Comparison of ENCODE assay signal across 9 mouse cellular contexts in genomic region chr10:127904718-127905446, GRCm38 (mm10). TPM values are rescaled to one million over a fixed set of nuclear protein-coding genes. Genes with fewer than 3 reads are reported as not detected.
DNase-seq lines count a peak whose midpoint lies in the region; ATAC-seq and TF ChIP-seq lines count a peak whose summit lies in the region.
"Had no signal": no experiment of that assay in that cellular context is flagged by ENCODE, and none has a peak within 500 bp of the region (broad histone marks: within the 10 kb centered on the region; RNA-seq: fewer than 3 reads in every experiment).

No protein-coding gene starts in this region.

- ATAC-seq in hindbrain, postnatal 0 days: peak; percentile 67; the same call in 1 of the 2 replicates
- ATAC-seq in hindbrain, embryonic 11.5 days (ENCODE audit: low FRiP score): no peak
- peak; percentile 52; the same call in 1 of the 2 replicates for ATAC-seq in limb, embryonic 15.5 days (ENCODE audit: insufficient number of reproducible peaks, low FRiP score, low TSS enrichment, low read depth)

- H3K36me3 ChIP-seq in hindbrain, postnatal 0 days (ENCODE audit: insufficient read depth, low read length): no peaks in the 10 kb centered on the region
- no peaks in the 10 kb centered on the region for H3K36me3 ChIP-seq in hindbrain, embryonic 11.5 days (ENCODE audit: control insufficient read depth, insufficient read depth, low read length)
- H3K36me3 ChIP-seq in limb, embryonic 15.5 days: no peaks in the 10 kb centered on the region

- DNase-seq in hindbrain, postnatal 0 days (ENCODE audit: low spot score): peak; percentile 55
- no peak for DNase-seq in hindbrain, embryonic 11.5 days (ENCODE audit: low spot score)
- DNase-seq in adrenal gland, adult 18-20 months (ENCODE audit: low spot score in 2 of 2): peak; percentile 57 to 70
- DNase-seq in frontal cortex, postnatal 36 days (ENCODE audit: low spot score in 2 of 2): peak; percentile 18 to 26
- DNase-seq in testis, postnatal 10 days (ENCODE audit: low spot score): peak; percentile 76
- DNase-seq in c-Kit-positive CD71-positive TER-119-positive erythroid progenitor cells, embryonic 14.5 days (ENCODE audit: low spot score): no peak
- no peak for DNase-seq in gastrocnemius, adult 18-20 months (ENCODE audit: low spot score)

- WGBS in hindbrain, postnatal 0 days: 56% methylated on average over 7 of the region's 7 CpGs
- WGBS in hindbrain, embryonic 11.5 days: 80% methylated on average over 7 of the region's 7 CpGs
- WGBS in limb, embryonic 15.5 days: 62% methylated on average over 7 of the region's 7 CpGs

- H3K27ac ChIP-seq in hindbrain, postnatal 0 days: no peak overlapping the region
- H3K27ac ChIP-seq in hindbrain, embryonic 11.5 days (ENCODE audit: low read depth, low read length): no peak overlapping the region
- H3K27ac ChIP-seq in limb, embryonic 15.5 days: peak overlapping the region; percentile 18; the same call in 1 of the 2 replicates
- H3K27ac ChIP-seq: liver, embryonic 14.5 days had no signal

- no peak for TF ChIP-seq CTCF in hindbrain, postnatal 0 days (IDR thresholded peaks at IDR 0.05; ENCODE audit: low read depth)

- H3K4me1 ChIP-seq in hindbrain, postnatal 0 days (ENCODE audit: insufficient read depth, low read length): no peaks in the 10 kb centered on the region
- H3K4me1 ChIP-seq in hindbrain, embryonic 11.5 days (replicated peaks; ENCODE audit: control insufficient read depth, insufficient read depth, low read length): no peaks in the 10 kb centered on the region
- H3K4me1 ChIP-seq in limb, embryonic 15.5 days: no peaks in the 10 kb centered on the region

- H3K9me3 ChIP-seq in hindbrain, postnatal 0 days (ENCODE audit: low read length): no peaks in the 10 kb centered on the region
- H3K9me3 ChIP-seq in hindbrain, embryonic 11.5 days (ENCODE audit: control insufficient read depth, low read length): no peaks in the 10 kb centered on the region
- no peaks in the 10 kb centered on the region for H3K9me3 ChIP-seq in limb, embryonic 15.5 days

- no peak overlapping the region for H3K9ac ChIP-seq in hindbrain, postnatal 0 days (replicated peaks; ENCODE audit: low read length)
- no peak overlapping the region for H3K9ac ChIP-seq in hindbrain, embryonic 11.5 days (ENCODE audit: low read depth, low read length)
- no peak overlapping the region for H3K9ac ChIP-seq in limb, embryonic 15.5 days
- H3K9ac ChIP-seq: liver, embryonic 14.5 days had no signal

- H3K27me3 ChIP-seq in hindbrain, postnatal 0 days (ENCODE audit: insufficient read depth, low read length): no peaks in the 10 kb centered on the region
- no peaks in the 10 kb centered on the region for H3K27me3 ChIP-seq in hindbrain, embryonic 11.5 days (ENCODE audit: control insufficient read depth, insufficient read depth, low read length)
- no peaks in the 10 kb centered on the region for H3K27me3 ChIP-seq in limb, embryonic 15.5 days

- no peak overlapping the region for H3K4me2 ChIP-seq in hindbrain, postnatal 0 days (ENCODE audit: low read depth, low read length)
- no peak overlapping the region for H3K4me2 ChIP-seq in hindbrain, embryonic 11.5 days (replicated peaks; ENCODE audit: low read depth, low read length)
- no peak overlapping the region for H3K4me2 ChIP-seq in limb, embryonic 15.5 days

- H3K4me3 ChIP-seq in hindbrain, postnatal 0 days (ENCODE audit: low read length): no peak overlapping the region
- H3K4me3 ChIP-seq in hindbrain, embryonic 11.5 days (ENCODE audit: low read depth, low read length): no peak overlapping the region
- no peak overlapping the region for H3K4me3 ChIP-seq in limb, embryonic 15.5 days

RNA-seq across cellular contexts. Expression of gene Sdr9c7, which starts 6.6 kb away (rescaled TPM):
- total RNA-seq in hindbrain, postnatal 0 days (2014; rRNA removed): not detected in 2 replicates
- polyA plus RNA-seq in hindbrain, postnatal 0 days (2015; fragmentation: Nextera tagmentation; extraction: Ambion mirVana): not detected in 2 replicates
- polyA plus RNA-seq in hindbrain, embryonic 11.5 days (2014; fragmentation: Nextera tagmentation; extraction: Ambion mirVana): not detected in 2 replicates
- 1 to 10 TPM in 1 of 2 experiments, under 1 TPM in 1; 0.32 to 2.7 TPM for total RNA-seq in adrenal gland, adult 18-20 months (2021)
- 16.4 and 16.8 TPM in 2 replicates for polyA plus RNA-seq in limb, embryonic 15.5 days (2015; fragmentation: Nextera tagmentation; extraction: Ambion mirVana)
- total RNA-seq in gastrocnemius, adult 18-20 months (2021): not detected
- polyA plus RNA-seq: liver, embryonic 14.5 days had no signal

RNA-seq across cellular contexts. Expression of gene Rdh7, which starts 16.3 kb away (rescaled TPM):
- not detected in 2 replicates for total RNA-seq in hindbrain, postnatal 0 days (2014; rRNA removed)
- polyA plus RNA-seq in hindbrain, postnatal 0 days (2015; fragmentation: Nextera tagmentation; extraction: Ambion mirVana): not detected in 2 replicates
- polyA plus RNA-seq in hindbrain, embryonic 11.5 days (2014; fragmentation: Nextera tagmentation; extraction: Ambion mirVana): not detected in 2 replicates
- total RNA-seq in adrenal gland, adult 18-20 months (2021): not detected
- polyA plus RNA-seq in limb, embryonic 15.5 days (2015; fragmentation: Nextera tagmentation; extraction: Ambion mirVana): not detected in 2 replicates
- total RNA-seq in gastrocnemius, adult 18-20 months (2021): under 1 TPM in 1 of 2 experiments, not detected in 1; 0.38 TPM

RNA-seq across cellular contexts. Expression of gene Rdh16f2, which starts 38.6 kb away (rescaled TPM):
- not detected in 2 replicates for total RNA-seq in hindbrain, postnatal 0 days (2014; rRNA removed)
- not detected in 2 replicates for polyA plus RNA-seq in hindbrain, postnatal 0 days (2015; fragmentation: Nextera tagmentation; extraction: Ambion mirVana)
- not detected in 2 replicates for polyA plus RNA-seq in hindbrain, embryonic 11.5 days (2014; fragmentation: Nextera tagmentation; extraction: Ambion mirVana)
- under 1 TPM in 1 of 2 experiments, not detected in 1; 0.33 TPM for total RNA-seq in adrenal gland, adult 18-20 months (2021)
- not detected in 2 replicates for polyA plus RNA-seq in limb, embryonic 15.5 days (2015; fragmentation: Nextera tagmentation; extraction: Ambion mirVana)
- not detected for total RNA-seq in gastrocnemius, adult 18-20 months (2021)

RNA-seq across cellular contexts. Expression of gene Rdh19, which starts 55.2 kb away (rescaled TPM):
- not detected in 2 replicates for total RNA-seq in hindbrain, postnatal 0 days (2014; rRNA removed)
- polyA plus RNA-seq in hindbrain, postnatal 0 days (2015; fragmentation: Nextera tagmentation; extraction: Ambion mirVana): not detected in 2 replicates
- polyA plus RNA-seq in hindbrain, embryonic 11.5 days (2014; fragmentation: Nextera tagmentation; extraction: Ambion mirVana): not detected in 2 replicates
- not detected for total RNA-seq in adrenal gland, adult 18-20 months (2021)
- polyA plus RNA-seq in limb, embryonic 15.5 days (2015; fragmentation: Nextera tagmentation; extraction: Ambion mirVana): not detected in 2 replicates
- not detected for total RNA-seq in gastrocnemius, adult 18-20 months (2021)

Comparison
In these comparisons a context has a peak if more than half of its experiments do, and no peak if none do; other contexts are left out.
1. DNase-seq: peak in hindbrain, postnatal 0 days (single experiment), adrenal gland, adult 18-20 months (2 of 2), frontal cortex, postnatal 36 days (2 of 2) and testis, postnatal 10 days (single experiment); none in hindbrain, embryonic 11.5 days (single experiment), c-Kit-positive CD71-positive TER-119-positive erythroid progenitor cells, embryonic 14.5 days (single experiment) and gastrocnemius, adult 18-20 months (single experiment).